Mouse (Mus musculus) embryonic facial prominence, embryonic 12.5 days (tissue): ENCODE data around the gene Kif26b. TPM values are rescaled to one million over a fixed set of nuclear protein-coding genes. Genes with fewer than 3 reads are reported as not detected.
A peak's percentile ranks its signal among the peaks of the same experiment; 100 is the strongest.

Source experiments
- ATAC-seq: fragments of 200-750 bp; cut with Nextera tagmentation; 2 replicates; pipeline ENCODE4 v1.8.0; 2017; ENCODE audit not compliant: insufficient number of reproducible peaks, insufficient read depth, low FRiP score, low TSS enrichment
- H3K27ac ChIP-seq: fragments of 300-500 bp; sonication (generic); 2 replicates; pipeline ENCODE4 v1.5.1; 2016; ENCODE audit warnings: mild to moderate bottlenecking
- H3K27me3 ChIP-seq: fragments of 300-500 bp; sonication (generic); 2 replicates; pipeline ENCODE4 v1.6.1; 2016; ENCODE audit warnings: mild to moderate bottlenecking, moderate library complexity
- H3K36me3 ChIP-seq: fragments of 300-500 bp; sonication (generic); 2 replicates; pipeline ENCODE4 v1.6.1; 2016; ENCODE audit warnings: mild to moderate bottlenecking
- H3K4me1 ChIP-seq: fragments of 300-500 bp; sonication (generic); 2 replicates; pipeline ENCODE4 v1.6.1; 2016
- H3K4me2 ChIP-seq: fragments of 300-500 bp; sonication (generic); replicated peaks from 2 replicates; pipeline ENCODE4 v1.6.1; 2016; ENCODE audit warnings: mild to moderate bottlenecking, moderate library complexity
- H3K4me3 ChIP-seq: fragments of 300-500 bp; sonication (generic); 2 replicates; pipeline ENCODE4 v1.5.1; 2016; ENCODE audit warnings: mild to moderate bottlenecking
- H3K9ac ChIP-seq: fragments of 300-500 bp; sonication (generic); 2 replicates; pipeline ENCODE4 v1.6.1; 2016; ENCODE audit warnings: mild to moderate bottlenecking, moderate library complexity
- H3K9me3 ChIP-seq: fragments of 300-500 bp; sonication (generic); 2 replicates; pipeline ENCODE4 v1.6.1; 2016; ENCODE audit warnings: mild to moderate bottlenecking, moderate library complexity
- WGBS: fragments of 180-500 bp; shearing (Covaris S2); methylation state at CpG from one replicate; pipeline ENCODE4 v1.1.7; 2016; 5-methylcytosine and 5-hydroxymethylcytosine counted together
- polyA plus RNA-seq: library from polyadenylated mRNA; unstranded; fragments of >200 nt; fragmentation: Nextera tagmentation; extraction: Ambion mirVana; gene quantifications from 2 replicates; pipeline ENCODE4 v1.2.1, GENCODE M21; 2016

Gene Kif26b
- polyA plus RNA-seq, 1 experiment from 2014 or later: 34.3 TPM

DNA sequence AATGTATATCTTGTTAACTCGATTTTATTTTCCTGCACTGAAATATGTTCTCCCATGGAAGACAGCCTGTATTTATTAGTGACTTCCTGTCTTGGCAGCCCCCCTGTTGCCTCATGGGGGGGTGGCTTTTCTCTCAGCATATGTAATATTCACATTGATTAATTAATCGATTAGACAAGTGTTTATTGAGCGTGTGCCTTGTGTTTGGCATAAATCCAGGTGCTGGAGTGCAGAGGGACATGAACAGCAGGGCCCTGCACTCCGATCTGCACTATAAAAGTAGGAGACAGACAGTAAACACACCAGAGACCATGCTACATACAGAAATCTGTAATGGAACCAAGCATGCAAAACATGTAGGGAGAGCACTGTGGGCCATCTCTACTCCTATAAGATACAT, 236.0 kb downstream of the Kif26b start:
- Histone ChIP-seq H3K9ac (no peak overlapping the region), H3K9me3 (no peaks in the 10 kb centered on the region), H3K27me3 (no peaks in the 10 kb centered on the region), H3K4me3 (no peak overlapping the region), H3K4me2 (no peak overlapping the region), H3K4me1 (no peaks in the 10 kb centered on the region), H3K27ac (no peak overlapping the region), H3K36me3 (no peaks in the 10 kb centered on the region)
- WGBS: 76% methylated on average over 4 of the region's 4 CpGs
- ATAC-seq: no peak

DNA sequence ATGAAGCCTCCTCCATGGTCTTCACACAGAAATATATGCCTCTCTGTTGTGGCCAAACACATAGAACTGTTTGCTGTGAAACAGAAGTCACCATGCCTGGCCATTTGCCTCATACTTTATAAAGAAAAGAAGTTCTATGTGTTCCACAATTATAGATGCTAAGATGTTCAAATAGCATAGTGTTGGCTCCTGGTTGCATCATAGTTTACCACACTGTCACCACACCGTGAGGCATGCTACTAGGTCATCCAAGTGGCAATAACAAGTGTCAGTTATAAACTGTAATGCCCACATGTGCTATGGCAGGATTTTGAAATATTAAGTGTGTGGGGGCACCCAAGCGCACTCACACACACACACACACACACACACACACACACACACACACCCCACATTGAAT, 236.7 kb downstream of the Kif26b start:
- Histone ChIP-seq H3K4me1 (no peaks in the 10 kb centered on the region), H3K4me2 (no peak overlapping the region), H3K27me3 (no peaks in the 10 kb centered on the region), H3K4me3 (no peak overlapping the region), H3K9ac (no peak overlapping the region), H3K9me3 (no peaks in the 10 kb centered on the region), H3K36me3 (no peaks in the 10 kb centered on the region), H3K27ac (no peak overlapping the region)
- WGBS: 89% methylated on average over 2 of the region's 2 CpGs
- ATAC-seq: no peak

DNA sequence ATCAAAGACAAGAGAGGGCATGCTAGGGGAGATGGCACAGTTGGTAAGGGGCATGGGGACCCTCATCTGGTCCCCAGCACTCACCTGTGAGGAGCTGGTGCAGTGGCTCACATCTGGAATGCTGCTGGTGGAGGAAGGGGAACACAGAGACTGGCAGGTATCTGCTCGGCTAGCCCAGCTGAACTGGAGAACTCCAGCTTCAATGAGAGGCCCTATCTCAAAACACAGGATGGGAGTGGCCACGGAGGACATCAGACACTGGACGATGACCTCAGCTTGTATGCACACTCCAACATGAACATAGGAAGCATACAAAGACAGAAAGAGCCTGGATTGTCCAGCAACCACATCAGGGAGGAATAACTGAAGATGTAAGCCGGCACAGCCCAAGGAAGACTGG, 240.1 kb downstream of the Kif26b start:
- Histone ChIP-seq H3K36me3 (no peaks in the 10 kb centered on the region), H3K9me3 (no peaks in the 10 kb centered on the region), H3K4me1 (no peaks in the 10 kb centered on the region), H3K4me2 (no peak overlapping the region), H3K27me3 (no peaks in the 10 kb centered on the region), H3K9ac (no peak overlapping the region), H3K27ac (no peak overlapping the region), H3K4me3 (no peak overlapping the region)
- ATAC-seq: no peak
- WGBS: 79% methylated on average over 4 of the region's 4 CpGs

DNA sequence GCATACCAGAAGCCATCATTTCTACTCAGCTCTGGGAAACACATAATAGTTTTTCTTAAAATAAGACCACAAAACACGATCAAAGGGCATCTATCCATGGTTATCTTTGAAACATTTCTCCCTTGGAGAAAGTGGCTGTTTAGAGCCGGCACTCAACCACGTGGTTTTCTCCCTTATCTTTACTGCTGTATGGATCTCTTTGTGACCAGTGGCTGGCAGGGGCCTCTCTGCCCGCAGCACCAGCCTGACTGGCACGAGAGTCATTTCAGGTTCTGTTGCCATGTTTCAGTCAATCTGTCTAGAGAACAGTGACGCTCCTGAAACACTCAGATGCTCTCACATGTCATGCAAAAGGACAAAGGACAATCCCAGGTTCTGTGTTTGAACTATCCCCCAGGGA, 241.1 kb downstream of the Kif26b start:
- no peaks in the 10 kb centered on the region for H3K36me3 ChIP-seq
- no peaks in the 10 kb centered on the region for H3K27me3 ChIP-seq
- no peak overlapping the region for H3K27ac ChIP-seq
- H3K4me3 ChIP-seq: no peak overlapping the region
- ATAC-seq: no peak
- H3K4me2 ChIP-seq: no peak overlapping the region
- H3K9me3 ChIP-seq: no peaks in the 10 kb centered on the region
- WGBS: 85% methylated on average over 6 of the region's 6 CpGs
- H3K4me1 ChIP-seq: no peaks in the 10 kb centered on the region
- H3K9ac ChIP-seq: no peak overlapping the region

DNA sequence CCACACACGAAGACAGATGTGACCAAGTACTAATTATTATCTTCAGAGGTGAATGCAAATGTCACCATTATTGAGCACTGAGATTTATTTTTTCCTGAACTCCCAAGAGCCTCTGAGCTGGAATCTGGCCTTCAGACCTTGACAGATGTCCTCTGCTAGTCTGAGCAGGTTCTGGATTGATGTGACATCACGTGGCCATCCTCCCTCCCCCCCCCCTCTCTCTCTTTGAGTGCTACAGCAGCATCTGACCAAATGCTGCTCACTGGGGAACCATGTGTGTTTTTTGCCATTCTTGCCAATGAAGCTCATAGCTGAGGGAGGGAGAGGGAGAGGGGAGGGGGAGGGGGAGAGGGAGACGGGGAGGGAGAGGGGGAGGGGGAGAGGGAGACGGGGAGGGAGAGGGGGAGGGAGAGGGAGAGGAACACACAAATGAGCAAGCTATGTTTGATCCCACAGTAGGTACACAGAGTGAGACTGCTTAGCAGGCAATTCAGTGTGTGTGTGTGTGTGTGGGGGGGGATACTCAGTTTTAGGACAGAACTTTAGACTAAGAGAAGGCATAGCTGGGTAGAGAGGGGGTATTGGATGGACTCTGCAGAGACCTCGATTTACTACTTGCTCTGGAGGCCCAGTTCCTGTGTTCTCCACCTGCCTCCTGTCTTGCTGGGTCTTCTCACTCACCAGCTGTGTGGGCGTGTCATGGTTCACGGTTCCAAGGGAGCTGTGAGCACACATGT, 241.9 kb downstream of the Kif26b start:
- no peak for ATAC-seq
- Histone ChIP-seq H3K9ac (no peak overlapping the region), H3K4me2 (no peak overlapping the region), H3K9me3 (no peaks in the 10 kb centered on the region), H3K4me3 (no peak overlapping the region), H3K27me3 (no peaks in the 10 kb centered on the region), H3K36me3 (no peaks in the 10 kb centered on the region), H3K27ac (no peak overlapping the region), H3K4me1 (no peaks in the 10 kb centered on the region)
- 73% methylated on average over 5 of the region's 7 CpGs for WGBS

DNA sequence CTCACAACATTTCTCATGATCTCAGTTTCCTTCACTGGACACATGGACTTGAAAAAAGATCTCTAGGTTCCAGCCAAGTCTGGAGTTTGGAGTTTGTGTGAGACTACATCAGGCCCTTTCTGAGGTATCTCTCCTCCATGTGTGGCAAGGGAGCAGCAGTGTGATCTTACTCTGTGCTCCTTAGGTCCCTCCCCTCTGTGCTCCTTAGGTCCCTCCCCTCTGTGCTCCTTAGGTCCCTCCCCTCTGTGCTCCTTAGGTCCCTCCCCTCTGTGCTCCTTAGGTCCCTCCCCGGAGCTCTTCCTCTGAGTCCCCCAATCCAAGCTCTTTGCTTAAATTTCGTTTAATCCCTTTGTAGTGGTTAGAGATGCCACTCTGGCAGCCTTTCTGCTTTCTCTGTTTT, 250.8 kb downstream of the Kif26b start:
- H3K9ac ChIP-seq: no peak overlapping the region
- H3K9me3 ChIP-seq: no peaks in the 10 kb centered on the region
- no peak overlapping the region for H3K4me2 ChIP-seq
- H3K36me3 ChIP-seq: no peaks in the 10 kb centered on the region
- WGBS: 15% methylated on average over 2 of the region's 2 CpGs
- 0 out of 2 replicates have a peak, but pooled peaks have one; percentile 47 for ATAC-seq
- H3K4me3 ChIP-seq: no peak overlapping the region
- H3K4me1 ChIP-seq: peaks cover 6% of the 10 kb centered on the region; the same call in 1 of the 2 replicates
- no peaks in the 10 kb centered on the region for H3K27me3 ChIP-seq
- no peak overlapping the region for H3K27ac ChIP-seq

DNA sequence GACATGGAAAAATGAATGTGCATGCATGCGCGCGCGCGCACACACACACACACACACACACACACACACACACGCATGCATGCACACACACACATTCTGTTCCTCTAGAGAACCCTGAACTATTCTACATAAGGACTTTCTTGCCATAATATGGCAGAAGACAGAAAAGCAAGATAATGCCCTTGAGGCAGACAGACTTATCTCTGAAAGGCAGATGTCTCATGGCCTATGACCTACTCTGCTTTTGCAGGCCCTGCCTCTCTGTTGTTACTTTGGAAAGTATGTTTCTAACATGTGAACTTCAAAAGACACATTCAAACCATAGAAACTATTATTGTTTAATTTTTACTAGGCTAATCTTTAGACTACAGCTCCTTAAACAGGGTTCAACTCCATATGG, 255.1 kb downstream of the Kif26b start:
- 88% methylated on average over 6 of the region's 6 CpGs for WGBS
- ATAC-seq: no peak

DNA sequence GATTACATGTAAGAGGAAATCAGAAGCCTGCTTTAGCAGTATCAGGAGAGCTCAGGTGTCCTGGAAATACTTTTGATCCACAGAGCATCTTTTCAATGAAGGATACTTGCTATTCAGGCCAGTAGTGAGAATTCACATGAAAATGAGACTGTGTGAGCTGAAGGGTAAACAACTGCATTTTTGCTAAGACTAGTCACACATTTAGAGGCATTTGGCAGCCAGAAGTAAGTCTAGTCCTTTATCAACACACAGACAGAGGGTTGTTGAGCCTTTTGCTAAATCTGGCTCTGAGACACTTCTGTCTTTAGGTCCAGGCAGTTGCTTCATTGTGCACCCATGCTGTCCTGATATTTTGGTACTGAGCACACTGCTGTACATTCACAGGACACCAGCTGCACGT, 262.3 kb downstream of the Kif26b start:
- H3K27me3 ChIP-seq: no peaks in the 10 kb centered on the region
- no peaks in the 10 kb centered on the region for H3K9me3 ChIP-seq
- peaks cover 7% of the 10 kb centered on the region; the same call in 1 of the 2 replicates for H3K4me1 ChIP-seq
- no peak overlapping the region for H3K4me2 ChIP-seq
- WGBS: 59% methylated on average over 1 of the region's 1 CpGs
- ATAC-seq: no peak
- no peak overlapping the region for H3K9ac ChIP-seq
- H3K27ac ChIP-seq: no peak overlapping the region
- H3K36me3 ChIP-seq: no peaks in the 10 kb centered on the region
- H3K4me3 ChIP-seq: no peak overlapping the region

More for the DNA sequence above, 255.1 kb downstream of the Kif26b start:
- 0 out of 2 replicates have a peak, but pooled peaks cover 2% of the 10 kb centered on the region for H3K4me1 ChIP-seq
- no peaks in the 10 kb centered on the region for H3K9me3 ChIP-seq
- H3K9ac ChIP-seq: no peak overlapping the region
- H3K4me2 ChIP-seq: no peak overlapping the region
- no peak overlapping the region for H3K27ac ChIP-seq
- H3K27me3 ChIP-seq: no peaks in the 10 kb centered on the region
- H3K4me3 ChIP-seq: no peak overlapping the region
- no peaks in the 10 kb centered on the region for H3K36me3 ChIP-seq

DNA sequence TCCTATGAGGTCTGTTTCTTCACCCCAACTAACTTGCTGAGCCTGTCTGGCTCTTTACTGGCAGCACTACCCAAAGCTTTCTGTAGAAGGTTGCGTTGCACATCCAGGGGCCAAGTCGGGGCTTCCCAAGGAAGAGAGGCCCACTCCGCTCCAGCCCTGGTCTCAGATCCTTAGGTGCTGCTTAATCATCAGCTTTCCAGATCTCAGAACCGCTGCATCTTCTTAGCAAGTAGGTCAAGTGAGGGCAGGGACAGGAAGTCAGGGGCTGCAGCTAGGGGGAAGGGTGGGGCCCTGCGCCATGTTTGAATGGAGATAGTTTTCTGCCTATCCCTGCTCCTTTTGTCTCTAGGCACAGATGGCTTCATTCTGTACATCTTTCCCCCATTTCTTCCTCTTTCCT, 263.8 kb downstream of the Kif26b start:
- 88% methylated on average over 5 of the region's 5 CpGs for WGBS
- H3K9ac ChIP-seq: no peak overlapping the region

DNA sequence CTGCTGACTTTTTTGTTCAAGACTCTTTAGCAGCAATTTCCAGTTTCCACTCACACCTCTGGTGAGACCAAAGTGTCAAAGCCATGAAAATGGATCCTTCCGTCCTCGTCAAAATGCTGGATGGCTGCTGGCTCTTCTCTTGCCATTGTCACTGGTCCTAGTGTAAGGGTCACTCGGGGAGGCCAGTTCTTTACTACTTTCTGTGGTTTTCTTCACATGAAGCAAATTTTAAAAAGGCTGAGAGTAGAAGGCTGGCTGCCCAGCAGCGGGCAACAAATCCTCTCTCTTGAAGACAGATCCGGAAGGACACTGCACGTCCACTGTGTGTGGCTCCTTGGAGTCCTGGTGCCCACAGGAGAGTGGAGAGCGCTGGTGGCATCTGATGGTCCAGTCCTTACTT, 265.9 kb downstream of the Kif26b start:
- peaks cover 31% of the 10 kb centered on the region for H3K4me1 ChIP-seq
- 91% methylated on average over 7 of the region's 7 CpGs for WGBS
- H3K27ac ChIP-seq: no peak overlapping the region
- H3K27me3 ChIP-seq: no peaks in the 10 kb centered on the region
- H3K9me3 ChIP-seq: no peaks in the 10 kb centered on the region
- no peaks in the 10 kb centered on the region for H3K36me3 ChIP-seq
- no peak overlapping the region for H3K9ac ChIP-seq
- ATAC-seq: no peak
- no peak overlapping the region for H3K4me3 ChIP-seq
- no peak overlapping the region for H3K4me2 ChIP-seq

More for the DNA sequence above, 263.8 kb downstream of the Kif26b start:
- Histone ChIP-seq H3K27me3 (no peaks in the 10 kb centered on the region), H3K27ac (no peak overlapping the region), H3K4me3 (no peak overlapping the region), H3K4me1 (peaks cover 12% of the 10 kb centered on the region), H3K9me3 (no peaks in the 10 kb centered on the region), H3K36me3 (no peaks in the 10 kb centered on the region), H3K4me2 (no peak overlapping the region)
- ATAC-seq: no peak

DNA sequence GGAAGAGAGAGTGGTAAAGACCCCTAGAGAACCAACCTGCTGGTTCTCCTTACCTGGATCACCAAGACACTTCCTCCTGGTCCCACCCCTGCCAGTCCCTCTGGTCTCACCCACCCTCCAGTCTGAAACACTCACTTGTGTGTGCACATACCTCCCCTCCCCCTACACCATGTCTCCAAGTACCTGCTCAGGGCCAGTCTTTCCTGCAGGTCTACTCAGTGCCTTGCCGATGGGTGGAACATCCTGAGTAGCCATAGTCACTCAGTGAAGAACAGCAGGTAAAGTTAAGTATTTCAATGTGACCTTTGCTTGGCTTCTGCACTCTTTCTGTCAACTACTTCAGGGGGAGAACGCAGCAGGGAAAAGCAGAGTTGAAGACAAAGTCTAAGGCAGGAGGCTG, 268.5 kb downstream of the Kif26b start:
- Histone ChIP-seq H3K4me2 (no peak overlapping the region), H3K27me3 (no peaks in the 10 kb centered on the region), H3K4me1 (peaks cover 36% of the 10 kb centered on the region), H3K9me3 (no peaks in the 10 kb centered on the region), H3K36me3 (no peaks in the 10 kb centered on the region), H3K4me3 (no peak overlapping the region), H3K27ac (0 out of 2 replicates have a peak overlapping the region, but pooled peaks have one; percentile 46), H3K9ac (no peak overlapping the region)
- ATAC-seq: no peak
- 87% methylated on average over 2 of the region's 2 CpGs for WGBS

DNA sequence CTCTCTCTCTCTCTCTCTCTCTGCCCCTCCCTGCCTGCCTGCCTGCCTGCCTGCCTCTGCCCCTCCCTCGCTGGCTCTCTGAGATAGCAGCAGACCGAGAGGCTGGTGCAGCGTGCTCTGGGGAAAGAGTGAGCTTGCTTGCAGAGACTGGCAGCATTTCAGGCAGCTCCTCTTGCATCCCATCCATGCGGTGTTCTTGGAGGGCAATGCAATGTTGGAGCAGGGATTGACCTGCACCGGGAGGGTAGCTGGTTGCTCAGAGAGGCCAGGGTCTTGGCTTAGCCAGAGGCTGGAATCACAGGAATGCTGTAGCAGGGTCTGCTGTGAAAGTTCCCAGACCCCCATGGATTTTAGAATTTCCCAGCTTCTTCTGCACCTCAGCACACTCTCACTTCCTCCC, 269.4 kb downstream of the Kif26b start:
- ATAC-seq: peak; percentile 43; the same call in 1 of the 2 replicates
- Histone ChIP-seq H3K27me3 (no peaks in the 10 kb centered on the region), H3K4me1 (peaks cover 46% of the 10 kb centered on the region), H3K4me2 (peak overlapping the region; percentile 38), H3K9ac (peak overlapping the region; percentile 19), H3K9me3 (no peaks in the 10 kb centered on the region), H3K27ac (peak overlapping the region; percentile 81), H3K4me3 (peak overlapping the region; percentile 33), H3K36me3 (no peaks in the 10 kb centered on the region)
- 4% methylated on average over 5 of the region's 5 CpGs for WGBS
